Mouse (Mus musculus) MEL (cell line): ENCODE measurements around the gene Rxra. TPM values are rescaled to one million over a fixed set of nuclear protein-coding genes. Genes with fewer than 3 reads are reported as not detected.

Source experiments
- DNase-seq: peaks from one replicate; pipeline ENCODE4 v3.0.0; 2011; ENCODE audit warnings: low read depth, low spot score
- H3K27ac ChIP-seq: 2 replicates; pipeline ENCODE4 v1.5.1; 2012; ENCODE audit warnings: low read depth, mild to moderate bottlenecking, control low read depth, low read length, moderate library complexity; ENCODE audit not compliant: control insufficient read depth
- H3K27me3 ChIP-seq, 2 experiments: fragments of 150-350 bp in 1 of 2; sonication (generic) in 1 of 2; 2 replicates each; pipeline ENCODE4 v1.6.1; 2012; ENCODE audit warnings: low read length in 2 of 2, mild to moderate bottlenecking in 2 of 2, improper control_type of control experiment in 1 of 2, moderate library complexity in 1 of 2; ENCODE audit not compliant: insufficient read depth in 2 of 2, control insufficient read depth in 1 of 2
- H3K36me3 ChIP-seq, 2 experiments: 2 replicates each; pipeline ENCODE4 v1.6.1; 2012 to 2014; ENCODE audit warnings: low read length in 2 of 2, improper control_type of control experiment in 1 of 2, inconsistent platforms in 1 of 2, mild to moderate bottlenecking in 1 of 2; ENCODE audit not compliant: insufficient read depth in 2 of 2, control insufficient read depth in 1 of 2
- H3K4me1 ChIP-seq, 2 experiments: fragments of 150-350 bp in 1 of 2; sonication (generic) in 1 of 2; 2 replicates each; pipeline ENCODE4 v1.6.1; 2012; ENCODE audit warnings: low read length in 2 of 2, improper control_type of control experiment in 1 of 2, mild to moderate bottlenecking in 1 of 2; ENCODE audit not compliant: insufficient read depth in 2 of 2, control insufficient read depth in 1 of 2
- H3K4me3 ChIP-seq, 2 experiments: fragments of 150-350 bp in 1 of 2; sonication (generic) in 1 of 2; 2 replicates each; pipeline ENCODE4 v1.5.1; 2012; ENCODE audit warnings: low read depth in 2 of 2, low read length in 2 of 2, mild to moderate bottlenecking in 2 of 2, moderate library complexity in 2 of 2, control low read depth in 1 of 2, improper control_type of control experiment in 1 of 2; ENCODE audit not compliant: control insufficient read depth in 1 of 2, insufficient read depth in 1 of 2
- H3K79me2 ChIP-seq: 2 replicates; pipeline ENCODE4 v1.6.1; 2012; ENCODE audit warnings: mild to moderate bottlenecking, low read length, moderate library complexity; ENCODE audit not compliant: control insufficient read depth, poor library complexity, insufficient read depth
- H3K9ac ChIP-seq: 2 replicates; pipeline ENCODE4 v1.6.1; 2012; ENCODE audit warnings: low read depth, mild to moderate bottlenecking, control low read depth, low read length, moderate library complexity; ENCODE audit not compliant: control insufficient read depth, poor library complexity, severe bottlenecking
- H3K9me3 ChIP-seq: fragments of 150-350 bp; sonication (generic); replicated peaks from 2 replicates; pipeline ENCODE4 v1.6.1; 2012; ENCODE audit warnings: mild to moderate bottlenecking, low read length, improper control_type of control experiment, moderate library complexity; ENCODE audit not compliant: insufficient read depth
- CHD2 ChIP-seq: IDR thresholded peaks from 2 replicates; pipeline ENCODE4 v1.6.1; 2011; ENCODE audit warnings: low read length, improper control_type of control experiment
- E2F4 ChIP-seq: IDR thresholded peaks from 2 replicates; pipeline ENCODE4 v1.6.1; 2011; ENCODE audit warnings: low read depth, low read length, improper control_type of control experiment, borderline replicate concordance
- ELF1 ChIP-seq: IDR thresholded peaks from 2 replicates; pipeline ENCODE4 v1.6.1; 2014; ENCODE audit warnings: low read depth, mild to moderate bottlenecking, inconsistent platforms, low read length, improper control_type of control experiment, moderate library complexity
- EP300 ChIP-seq, 2 experiments: IDR thresholded peaks; 2 replicates each; pipeline ENCODE4 v1.6.1; 2011; ENCODE audit warnings: improper control_type of control experiment in 2 of 2, low read length in 2 of 2, low read depth in 1 of 2, mild to moderate bottlenecking in 1 of 2
- GABPA ChIP-seq: IDR thresholded peaks from 2 replicates; pipeline ENCODE4 v1.6.1; 2012; ENCODE audit warnings: low read depth, mild to moderate bottlenecking, inconsistent platforms, low read length, improper control_type of control experiment, moderate library complexity
- HCFC1 ChIP-seq: IDR thresholded peaks from 2 replicates; pipeline ENCODE4 v1.6.1; 2012; ENCODE audit warnings: low read depth, mild to moderate bottlenecking, inconsistent platforms, low read length, improper control_type of control experiment, moderate library complexity
- KAT2A ChIP-seq: conservative IDR thresholded peaks from 2 replicates; pipeline ENCODE4 v1.6.1; 2012; ENCODE audit warnings: low read depth, low read length, improper control_type of control experiment, inconsistent platforms
- MAX ChIP-seq: IDR thresholded peaks from 2 replicates; pipeline ENCODE4 v1.6.1; 2011; ENCODE audit warnings: low read length, improper control_type of control experiment
- MYB ChIP-seq: IDR thresholded peaks from 2 replicates; pipeline ENCODE4 v1.6.1; 2011; ENCODE audit warnings: mild to moderate bottlenecking, low read depth, low read length, improper control_type of control experiment
- MYC ChIP-seq: IDR thresholded peaks from 2 replicates; pipeline ENCODE4 v1.6.1; 2011; ENCODE audit warnings: low read depth, mild to moderate bottlenecking, low read length, improper control_type of control experiment, moderate library complexity
- NRF1 ChIP-seq: IDR thresholded peaks from 2 replicates; pipeline ENCODE4 v1.6.1; 2014; ENCODE audit warnings: low read depth, mild to moderate bottlenecking, inconsistent platforms, low read length, improper control_type of control experiment, moderate library complexity; ENCODE audit not compliant: poor library complexity, insufficient read depth, severe bottlenecking
- POLR2A ChIP-seq, 2 experiments: IDR thresholded peaks; 2 replicates each; pipeline ENCODE4 v1.6.1; 2011 to 2012; ENCODE audit warnings: low read length in 2 of 2, mild to moderate bottlenecking in 2 of 2, control low read depth in 1 of 2, improper control_type of control experiment in 1 of 2, low read depth in 1 of 2, moderate library complexity in 1 of 2; ENCODE audit not compliant: control insufficient read depth in 1 of 2, insufficient read depth in 1 of 2, poor library complexity in 1 of 2
- SIN3A ChIP-seq: IDR thresholded peaks from 2 replicates; pipeline ENCODE4 v1.6.1; 2012; ENCODE audit warnings: low read length, improper control_type of control experiment, inconsistent platforms
- TBP ChIP-seq: IDR thresholded peaks from 2 replicates; pipeline ENCODE4 v1.8.0; 2011; ENCODE audit warnings: low read depth, low read length, improper control_type of control experiment
- TCF12 ChIP-seq: IDR thresholded peaks from 2 replicates; pipeline ENCODE4 v1.6.1; 2014; ENCODE audit warnings: low read depth, mild to moderate bottlenecking, inconsistent platforms, low read length, improper control_type of control experiment, moderate library complexity
- ZC3H11A ChIP-seq: IDR thresholded peaks from 2 replicates; pipeline ENCODE4 v1.6.1; 2012; ENCODE audit warnings: low read depth, mild to moderate bottlenecking, inconsistent platforms, low read length, improper control_type of control experiment
- ZKSCAN1 ChIP-seq: IDR thresholded peaks from 2 replicates; pipeline ENCODE4 v1.6.1; 2012; ENCODE audit warnings: low read depth, mild to moderate bottlenecking, inconsistent platforms, low read length, improper control_type of control experiment, moderate library complexity
- ZNF384 ChIP-seq: IDR thresholded peaks from 2 replicates; pipeline ENCODE4 v1.6.1; 2012; ENCODE audit warnings: low read depth, mild to moderate bottlenecking, inconsistent platforms, low read length, improper control_type of control experiment
- polyA plus RNA-seq, 2 experiments: library from polyadenylated mRNA; stranded (reverse) in 1 of 2; unstranded in 1 of 2; fragments of >175 nt in 1 of 2; fragments of >200 nt in 1 of 2; gene quantifications; 2 replicates each; pipeline versions ENCODE4 v1.2.1 to v1.2.4; 2012; ENCODE audit warnings: low replicate concordance in 2 of 2, low read depth in 1 of 2; ENCODE audit not compliant: insufficient read length in 2 of 2, insufficient read depth in 1 of 2, missing spikeins in 1 of 2
- total RNA-seq: library from RNA; depleted of rRNA; stranded (reverse); fragments of 300-350 nt; gene quantifications from 2 replicates; pipeline ENCODE4 v1.2.3, GENCODE M21; 2012

The Rxra gene
- total and polyA plus RNA-seq, 3 experiments, result 11.7 to 19.6 TPM; not detected in 1

- Histone ChIP-seq H3K27ac (no peak overlapping the region), H3K27me3 (no peaks in the 10 kb centered on the region), H3K9me3 (no peaks in the 10 kb centered on the region), H3K4me3 (no peak overlapping the region), H3K4me1 (0 out of 4 replicates have a peak, but pooled peaks cover 0 to 1% of the 10 kb centered on the region in 2 experiments), H3K36me3 (no peaks in the 10 kb centered on the region), H3K9ac (no peak overlapping the region), H3K79me2 (no peaks in the 10 kb centered on the region)
- DNase-seq, result no peak
- TF ChIP-seq HCFC1 (no peak), TBP (no peak), ZKSCAN1 (no peak), SIN3A (no peak), MYC (no peak), ZC3H11A (no peak), CHD2 (no peak), MAX (no peak), EP300 (IDR thresholded peaks at IDR 0.05; ENCODE audit: low read depth in 1 of 2, low read length in 2 of 2) (no peak), MYB (no peak), NRF1 (no peak), TCF12 (no peak), KAT2A (no peak), ZNF384 (no peak), POLR2A (IDR thresholded peaks at IDR 0.05; ENCODE audit: control insufficient read depth in 1 of 2, insufficient read depth in 1 of 2, low read depth in 1 of 2, low read length in 2 of 2, poor library complexity in 1 of 2) (no peak), E2F4 (no peak), ELF1 (no peak)
These were observed 48.6 kb downstream of the Rxra start for GRCm38 (mm10) chr2:27724729-27725316.

GRCm38 (mm10) chr2:27727994-27728854 lies 52.0 kb downstream of the Rxra start:
- Histone ChIP-seq H3K9ac (no peak overlapping the region), H3K4me3 (no peak overlapping the region), H3K9me3 (no peaks in the 10 kb centered on the region), H3K4me1 (0 out of 4 replicates have a peak, but pooled peaks cover 0 to 2% of the 10 kb centered on the region in 2 experiments), H3K27me3 (no peaks in the 10 kb centered on the region), H3K27ac (no peak overlapping the region), H3K79me2 (no peaks in the 10 kb centered on the region), H3K36me3 (no peaks in the 10 kb centered on the region)
- no peak for DNase-seq
- TF ChIP-seq GABPA, result no peak
